Mouse (Mus musculus): ENCODE data around the gene Tefm.

DNA sequence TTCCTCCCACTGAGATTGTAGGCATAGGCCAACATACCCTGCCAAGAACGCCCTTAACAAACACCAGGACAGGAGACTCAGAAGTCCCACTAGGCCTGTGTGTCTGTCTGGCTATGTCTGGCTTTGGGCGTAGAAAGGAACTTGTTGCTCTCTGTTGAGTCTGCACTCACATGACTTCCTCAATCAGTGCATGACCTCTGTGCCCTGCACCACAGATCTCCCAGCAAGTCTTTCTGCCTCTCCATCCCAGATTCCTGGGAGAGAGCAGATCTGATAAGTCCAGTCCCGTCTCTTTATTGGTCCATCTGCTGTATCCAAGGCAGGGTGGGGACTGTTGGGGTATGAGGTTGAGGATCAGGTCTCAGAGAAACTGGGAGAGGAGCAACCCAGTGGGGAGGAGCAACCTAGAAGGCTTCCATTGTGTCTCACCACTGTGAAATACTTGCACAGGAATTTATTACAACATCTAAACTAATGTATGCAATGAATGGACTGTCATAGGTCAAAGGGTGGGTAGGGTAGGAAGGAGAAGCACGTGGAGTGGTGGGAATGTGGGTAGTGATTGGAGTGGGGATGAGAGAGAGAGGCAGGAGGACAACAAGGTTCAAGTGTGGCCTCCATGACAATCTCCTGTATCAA lies 26.8 kb upstream of the Tefm start:
- TF ChIP-seq POLR2A (IDR thresholded peaks at IDR 0.05; ENCODE audit: control insufficient read depth, extremely low read depth, insufficient read depth, low read length, poor library complexity) (no peak), CTCF (IDR thresholded peaks at IDR 0.05; ENCODE audit: borderline replicate concordance, control insufficient read depth, extremely low read depth, insufficient read depth, low read length, poor library complexity) (no peak)
